Mouse (Mus musculus) C2C12 (cell line): ENCODE results near the gene Trp53.

Experiments
- CEBPB ChIP-seq: IDR thresholded peaks from one replicate; pipeline ENCODE4 v1.6.1; 2011; ENCODE audit warnings: low read depth, mild to moderate bottlenecking, control low read depth, moderate library complexity
- CTCF ChIP-seq: IDR thresholded peaks from one replicate; pipeline ENCODE4 v1.5.1; 2011; ENCODE audit not compliant: control insufficient read depth, insufficient read depth, insufficient read length
- MAX ChIP-seq: IDR thresholded peaks from one replicate; pipeline ENCODE4 v1.6.1; 2011; ENCODE audit warnings: mild to moderate bottlenecking, control low read depth
- MYOG ChIP-seq: IDR thresholded peaks from one replicate; pipeline ENCODE4 v1.6.1; 2011; ENCODE audit not compliant: control insufficient read depth, insufficient read length; ENCODE audit errors: extremely low read depth
- USF1 ChIP-seq: IDR thresholded peaks from one replicate; pipeline ENCODE4 v1.6.1; 2011; ENCODE audit warnings: low read depth, mild to moderate bottlenecking, control low read depth, moderate library complexity

DNA sequence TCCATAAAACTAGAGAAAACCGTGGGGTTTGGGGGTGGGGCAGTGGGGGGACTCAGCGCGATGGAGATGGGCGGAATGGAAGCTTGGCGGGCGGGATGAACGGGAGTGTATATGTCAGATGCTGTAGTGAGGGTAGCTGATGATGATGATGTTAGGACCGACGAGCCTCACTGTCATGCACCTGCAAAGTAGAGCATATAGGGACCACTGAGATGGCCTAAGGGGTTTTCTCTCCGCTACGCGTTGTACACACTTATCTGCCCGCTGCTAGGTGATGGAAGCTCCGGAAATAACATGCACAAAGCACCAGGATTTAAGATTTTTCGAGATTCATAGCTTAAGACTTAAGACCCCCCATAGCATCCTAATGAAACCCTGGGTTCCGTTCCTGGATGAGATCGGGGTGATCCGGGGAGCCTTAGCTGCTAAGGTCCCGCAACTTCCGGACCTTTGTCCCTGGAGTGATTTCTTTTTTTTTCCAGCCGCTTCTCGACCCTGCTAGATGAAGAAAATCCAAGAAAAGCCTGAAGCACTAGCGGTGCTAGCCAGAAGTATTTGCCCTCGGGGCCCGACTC, 500 bp downstream of the Trp53 start:
- TF ChIP-seq CTCF (no peak), USF1 (no peak), CEBPB (no peak), MAX (no peak), MYOG (no peak)
